Mouse (Mus musculus) naive thymus-derived CD4-positive, alpha-beta T cell, adult 2 months (primary cell): ENCODE measurements around the gene Rpap2.

Experiments
- DNase-seq: peaks from one replicate; pipeline ENCODE4 v3.0.0-alpha.2; 2011; ENCODE audit warnings: low read depth

The Rpap2 gene

DNA sequence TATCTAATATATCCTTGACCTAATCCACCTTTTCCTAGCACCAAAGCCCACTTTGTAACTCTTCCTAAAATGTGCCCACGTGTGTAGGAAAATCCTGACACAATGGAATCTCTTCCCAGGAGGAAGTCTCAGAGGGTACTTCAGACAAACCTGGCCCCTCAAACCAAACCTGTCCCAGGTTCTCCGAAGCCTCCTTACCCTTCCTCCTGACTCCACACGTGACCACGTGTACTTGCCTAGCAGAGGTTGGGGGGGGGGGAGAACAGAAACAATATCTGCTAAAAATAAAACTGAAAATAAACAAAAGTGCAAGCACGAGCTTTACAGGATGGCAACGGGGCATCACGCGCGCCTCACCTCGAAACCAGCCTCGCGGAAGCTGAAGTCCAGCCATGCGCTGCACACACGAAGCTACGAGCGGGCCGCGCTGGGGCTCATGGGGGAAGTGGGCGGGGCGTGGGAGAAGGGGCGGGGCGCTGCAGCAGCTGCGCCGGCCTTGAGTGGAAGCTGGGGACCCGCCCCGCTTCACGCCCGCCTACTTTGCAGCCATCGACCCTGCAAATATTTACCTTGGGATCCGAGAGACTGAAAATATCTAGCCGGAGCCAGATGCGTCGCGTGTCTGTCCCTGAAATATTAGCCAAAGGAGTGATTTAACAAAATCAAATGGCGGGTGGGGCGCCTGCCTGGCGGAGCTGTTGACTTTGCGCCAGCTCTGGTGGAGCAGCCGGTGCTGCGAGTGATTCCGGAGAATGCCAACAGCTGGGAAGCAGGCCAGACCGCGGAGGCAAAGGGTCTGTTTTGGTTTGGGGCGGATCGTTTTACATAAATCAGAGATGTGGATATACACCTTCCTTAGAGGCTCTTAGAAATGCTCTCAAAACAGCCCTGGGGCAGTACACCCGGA lies 90.7 kb downstream of the Rpap2 start:
- peak; percentile 93 for DNase-seq

- DNase-seq = no peak
Measured at GRCm38 (mm10) chr5:107688499-107688866, 91.3 kb downstream of the Rpap2 start.

DNA sequence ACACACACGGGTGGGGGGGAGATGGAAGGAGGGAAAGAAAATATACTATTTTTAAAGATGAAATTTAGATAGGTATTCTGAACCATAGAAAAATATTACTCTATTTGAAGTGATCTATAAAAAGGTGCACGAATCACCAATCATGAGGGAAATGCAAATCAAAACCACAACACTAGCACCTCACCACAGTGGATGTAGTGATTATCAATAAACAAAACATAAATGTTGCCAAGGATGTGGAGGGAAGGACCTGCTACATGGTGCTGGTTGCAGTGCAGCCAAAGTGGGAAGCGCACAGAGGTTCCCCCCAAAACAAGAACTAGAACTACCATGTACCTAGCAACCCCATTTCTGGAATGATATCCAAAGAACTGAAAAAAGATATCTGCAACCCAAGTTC lies 97.8 kb downstream of the Rpap2 start:
- no peak for DNase-seq

- no peak for DNase-seq
Measured at GRCm38 (mm10) chr5:107698888-107699287, 101.7 kb downstream of the Rpap2 start.

- DNase-seq = no peak
Measured at GRCm38 (mm10) chr5:107700873-107701272, 103.7 kb downstream of the Rpap2 start.

DNA sequence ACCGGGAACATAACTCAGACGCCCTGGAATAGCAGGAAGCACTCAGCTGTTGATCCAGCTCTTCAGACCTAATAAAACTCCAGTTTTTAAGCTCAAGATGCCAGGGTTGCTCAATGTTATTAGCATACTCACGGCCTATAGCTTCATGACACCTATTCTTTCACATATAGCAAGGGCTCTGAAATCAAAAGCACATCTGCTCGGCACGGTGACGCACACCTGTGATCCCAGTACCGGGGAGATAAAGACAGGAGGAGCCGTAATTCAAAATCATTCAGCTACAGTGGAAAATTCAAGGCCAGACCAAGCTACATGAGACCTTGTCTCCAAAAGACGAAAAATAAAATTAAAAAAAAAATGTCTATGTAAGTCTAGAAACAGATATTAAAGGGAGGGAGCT lies 104.5 kb downstream of the Rpap2 start:
- no peak for DNase-seq

GRCm38 (mm10) chr5:107703207-107703763 lies 106.1 kb downstream of the Rpap2 start:
- DNase-seq = peak; percentile 82

DNA sequence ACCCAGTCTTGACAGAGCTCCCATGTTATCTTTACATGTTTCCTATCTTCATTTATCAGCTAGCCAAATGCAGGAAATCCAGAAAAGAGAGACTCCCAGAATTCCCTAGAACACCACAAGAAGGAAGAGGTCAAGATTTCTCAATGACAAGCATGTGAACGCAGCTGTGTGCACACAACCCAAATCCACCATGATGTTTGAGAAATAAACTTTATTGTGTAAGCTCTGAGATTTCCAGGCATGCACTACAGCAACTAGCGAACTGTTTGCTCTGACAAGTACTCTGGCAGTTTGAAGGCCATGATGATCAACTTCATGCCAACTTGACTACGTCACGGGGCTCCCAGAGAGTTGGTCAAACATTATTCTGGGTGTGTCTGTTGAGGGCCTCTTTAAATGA lies 108.6 kb downstream of the Rpap2 start:
- no peak for DNase-seq

GRCm38 (mm10) chr5:107706262-107706661 lies 109.1 kb downstream of the Rpap2 start:
- DNase-seq = no peak

DNA sequence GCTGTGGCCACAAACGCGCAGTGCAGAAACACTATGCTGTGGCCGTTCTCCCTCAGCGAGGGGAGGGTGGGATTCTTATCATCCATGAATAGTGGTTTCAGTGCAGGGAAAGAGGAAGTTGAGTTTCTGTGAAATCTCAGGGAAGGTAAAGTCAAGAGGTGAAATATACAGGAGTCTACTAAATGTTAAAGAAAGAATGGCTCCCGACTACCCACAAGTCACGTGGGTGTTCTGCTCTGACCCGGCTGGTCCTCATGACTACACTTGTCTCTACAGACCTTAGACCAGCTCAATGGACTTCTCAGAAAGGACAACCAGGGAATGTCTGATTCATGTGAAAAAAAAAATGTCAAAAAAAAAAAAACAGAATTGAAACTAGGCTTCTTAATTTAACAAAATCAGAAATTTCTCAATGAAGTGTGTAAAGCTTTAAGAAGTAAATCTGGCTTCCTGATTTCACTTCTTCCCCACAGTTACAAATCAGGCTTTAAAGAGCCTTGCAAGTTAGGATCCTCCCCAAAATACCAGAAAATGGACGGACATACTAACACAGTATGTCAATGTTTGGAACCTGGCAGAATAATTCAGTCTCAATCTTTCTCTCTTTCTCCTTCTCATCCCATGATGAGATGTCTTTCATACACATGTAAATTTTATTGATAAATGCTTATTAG lies 111.1 kb downstream of the Rpap2 start:
- no peak for DNase-seq
